Mouse (Mus musculus) liver, postnatal 0 days (tissue): ENCODE results near the gene Slc6a21.

Experiments used
- CTCF ChIP-seq: sonication (generic); IDR thresholded peaks from 2 replicates; pipeline ENCODE4 v1.5.1; 2016; ENCODE audit warnings: antibody characterized with exemption, low read depth
- EP300 ChIP-seq: IDR thresholded peaks from 2 replicates; pipeline ENCODE4 v1.6.1; 2016; ENCODE audit warnings: antibody characterized with exemption, low read depth, mild to moderate bottlenecking

DNA sequence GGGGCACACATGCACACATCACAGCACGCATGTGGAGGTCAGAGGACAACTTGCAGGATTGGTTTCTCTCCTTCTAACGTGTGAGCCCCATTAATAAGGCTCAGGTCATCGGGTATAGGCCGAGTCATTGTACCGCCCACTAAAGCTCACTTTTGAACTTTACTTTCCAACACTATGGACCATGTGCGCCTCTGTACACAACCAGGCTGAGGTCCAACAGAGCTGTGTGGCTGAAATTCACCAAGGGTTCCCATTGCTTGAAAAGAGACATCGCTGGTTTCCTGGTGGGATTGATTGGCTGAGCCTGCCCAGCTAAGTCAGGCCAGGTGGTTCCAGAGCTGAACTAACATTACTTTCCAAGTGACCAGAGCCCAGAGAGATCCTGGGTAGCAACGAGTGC lies 3.6 kb upstream of the Slc6a21 start:
- TF ChIP-seq CTCF: no peak
- TF ChIP-seq EP300: no peak
